Mouse (Mus musculus): ENCODE results near the gene Fbxo33.

- TF ChIP-seq POLR2A (IDR thresholded peaks at IDR 0.05; ENCODE audit: control insufficient read depth, low read depth, low read length) (no peak), CTCF (IDR thresholded peaks at IDR 0.05; ENCODE audit: control insufficient read depth, insufficient read depth, insufficient replicate concordance, low read depth, low read length) (no peak)
Observed at GRCm38 (mm10) chr12:59228401-59228800, 8.9 kb upstream of the Fbxo33 start.
